Mouse (Mus musculus) cerebellum, adult 2 months (tissue): ENCODE results near the gene Coq5. TPM values are rescaled to one million over a fixed set of nuclear protein-coding genes. Genes with fewer than 3 reads are reported as not detected.

Experiments
- DNase-seq, 2 experiments: peaks; one replicate each; pipeline ENCODE4 v3.0.0; 2021
- H3K27ac ChIP-seq: fragments of 200-500 bp; 2 replicates; pipeline ENCODE4 v1.5.1; 2012; ENCODE audit warnings: low read length, control low read depth, inconsistent platforms; ENCODE audit not compliant: insufficient read depth
- H3K27me3 ChIP-seq: fragments of 200-500 bp; 2 replicates; pipeline ENCODE4 v1.6.1; 2012; ENCODE audit warnings: inconsistent platforms, mild to moderate bottlenecking, low read length, moderate library complexity; ENCODE audit not compliant: control insufficient read depth, insufficient read depth
- H3K4me1 ChIP-seq: fragments of 200-500 bp; 2 replicates; pipeline ENCODE4 v1.6.1; 2011; ENCODE audit warnings: low read length; ENCODE audit not compliant: control insufficient read depth, insufficient read depth
- H3K4me3 ChIP-seq: fragments of 200-500 bp; replicated peaks from 2 replicates; pipeline ENCODE3; 2011; ENCODE audit warnings: mild to moderate bottlenecking, low read depth, low read length, control low read depth; ENCODE audit not compliant: insufficient read depth
- CTCF ChIP-seq: fragments of 200-500 bp; IDR thresholded peaks from 2 replicates; pipeline ENCODE4 v1.5.1; 2011; ENCODE audit warnings: low read depth, mild to moderate bottlenecking, control low read depth, low read length, moderate library complexity, borderline replicate concordance; ENCODE audit not compliant: insufficient read depth
- POLR2A ChIP-seq: fragments of 200-500 bp; IDR thresholded peaks from 2 replicates; pipeline ENCODE4 v1.6.1; 2011; ENCODE audit warnings: low read length, control low read depth, borderline replicate concordance; ENCODE audit not compliant: insufficient read depth
- whole genome bisulfite sequencing: fragments of 180-500 bp; shearing (Covaris S2); methylation state at CpG from one replicate; pipeline ENCODE4 v1.1.7; 2018; 5-methylcytosine and 5-hydroxymethylcytosine counted together
- polyA plus RNA-seq: library from polyadenylated mRNA; depleted of rRNA; stranded (reverse); fragments of >200 nt; gene quantifications from 2 replicates; pipeline ENCODE4 v1.2.3, GENCODE M21; 2012

Gene Coq5
- polyA plus RNA-seq, 1 experiment, result 39.8 TPM

DNA sequence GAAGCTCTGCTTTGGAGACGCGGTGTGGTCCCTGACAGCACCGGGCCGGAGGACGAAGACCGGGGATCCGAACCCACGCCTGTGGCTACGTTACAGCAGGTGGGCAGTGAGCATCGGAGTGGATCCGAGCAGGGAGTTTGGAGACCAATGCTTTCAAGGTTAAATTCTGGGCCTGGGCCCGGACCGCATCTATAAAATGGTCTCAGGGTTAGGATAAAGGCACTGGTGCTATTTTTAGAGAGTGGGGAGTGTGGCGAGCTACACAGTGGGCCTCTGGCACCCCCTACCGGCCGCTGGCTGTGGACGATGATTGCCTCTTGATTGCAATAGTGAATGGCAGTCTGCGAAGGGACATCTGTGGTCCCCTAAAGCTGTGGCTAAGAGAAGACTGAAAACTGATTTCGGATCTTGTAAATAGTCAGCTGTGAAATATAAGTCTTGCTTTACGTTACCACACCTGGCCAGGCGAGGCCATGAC lies 43.6 kb upstream of the Coq5 start, which contains the start of gene Pop5:
Gene Pop5, plus strand, starts transcription at position 51 of the 478 bp plus-strand sequence.
- Histone ChIP-seq H3K4me3 (peak within 1 kb of the TSS; percentile 84), H3K27ac (peak within 1 kb of the TSS; percentile 76), H3K4me1 (no peaks in the 10 kb centered on the region; the same call in 1 of the 2 replicates), H3K27me3 (no peaks in the 10 kb centered on the region)
- 2% methylated on average over 21 of the region's 21 CpGs for WGBS
- DNase-seq, result peak; percentile 88 to 94
- TF ChIP-seq CTCF, result peak; percentile 94
- TF ChIP-seq POLR2A, result peak; percentile 33; the same call in 1 of the 2 replicates

DNA sequence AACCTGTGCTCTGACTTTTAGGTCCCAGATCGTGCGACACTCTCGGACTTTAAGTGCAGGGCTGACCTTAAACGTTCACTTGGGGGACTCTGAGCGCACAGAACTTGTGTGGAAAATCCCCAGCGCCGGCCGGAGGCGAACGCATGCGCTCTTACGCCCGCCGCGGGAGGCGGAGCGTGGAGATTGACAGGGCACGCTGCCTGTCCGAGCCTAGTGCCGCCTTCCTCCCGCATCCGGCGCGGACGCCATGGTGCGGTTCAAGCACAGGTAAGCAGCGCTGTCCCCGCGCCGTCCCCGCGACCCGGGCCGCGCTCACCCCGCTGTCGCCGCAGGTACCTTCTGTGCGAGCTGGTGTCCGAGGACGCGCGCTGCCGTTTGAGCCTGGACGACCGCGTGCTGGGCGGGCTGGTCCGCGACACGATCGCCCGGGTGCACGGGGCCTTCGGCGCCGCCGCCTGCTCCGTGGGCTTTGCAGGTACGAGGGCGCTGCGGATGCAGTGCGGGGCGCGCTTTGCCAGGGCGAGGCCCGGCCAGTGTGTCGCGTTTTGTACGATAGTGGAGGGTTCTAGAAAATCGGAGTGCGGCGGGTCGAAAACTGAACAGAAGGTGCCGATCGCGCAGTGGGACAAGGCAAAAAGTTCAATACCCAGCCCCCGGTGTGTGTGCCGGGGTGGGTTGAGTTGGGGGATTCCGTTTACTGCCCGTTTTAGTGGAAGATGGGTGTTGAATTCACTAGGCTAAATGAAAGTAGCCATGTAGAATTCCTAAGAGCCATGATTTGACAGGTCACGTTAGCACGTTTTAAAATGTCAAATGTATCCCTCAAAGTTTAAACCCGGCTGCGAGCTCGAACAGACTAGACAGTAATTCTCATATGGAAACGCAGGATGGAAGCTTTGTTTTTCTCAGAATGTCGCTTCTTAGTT lies 41.4 kb upstream of the Coq5 start:
- Histone ChIP-seq H3K27me3 (no peaks in the 10 kb centered on the region), H3K27ac (peak overlapping the region; percentile 52), H3K4me3 (peak overlapping the region; percentile 83), H3K4me1 (no peaks in the 10 kb centered on the region; the same call in 1 of the 2 replicates)
- WGBS, result under 1% methylated on average over 88 of the region's 88 CpGs
- no peak for TF ChIP-seq CTCF
- peak; percentile 99 for TF ChIP-seq POLR2A
- peak; percentile 95 to 96 for DNase-seq

DNA sequence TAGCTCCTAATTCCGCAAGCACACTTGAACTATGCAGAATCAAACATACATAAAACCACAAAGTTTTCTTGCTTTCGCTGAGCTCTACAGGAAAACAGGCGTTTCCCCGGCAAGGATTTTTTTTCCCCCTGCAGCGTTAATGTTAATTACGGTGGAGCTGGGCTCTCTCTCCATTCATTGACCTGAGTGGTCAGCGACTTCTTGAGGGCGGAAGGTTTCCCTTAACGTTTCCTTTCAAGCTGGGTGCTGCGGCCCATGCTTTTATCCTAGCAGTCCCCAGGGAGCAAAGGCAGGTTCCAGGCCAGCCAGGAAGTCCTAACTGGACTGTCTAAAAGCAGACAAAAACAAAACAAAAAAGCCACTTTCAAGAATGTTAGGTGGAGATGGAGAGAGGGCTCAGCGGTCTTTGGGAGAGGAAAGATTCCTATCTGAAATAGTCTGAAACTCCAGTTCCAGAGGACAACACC lies 40.7 kb upstream of the Coq5 start:
- Histone ChIP-seq H3K4me1 (no peaks in the 10 kb centered on the region; the same call in 1 of the 2 replicates), H3K27ac (no peak overlapping the region), H3K4me3 (peak overlapping the region; percentile 83), H3K27me3 (no peaks in the 10 kb centered on the region)
- WGBS, result 8% methylated on average over 11 of the region's 11 CpGs
- TF ChIP-seq CTCF, result no peak
- no peak for TF ChIP-seq POLR2A
- DNase-seq, result no peak

DNA sequence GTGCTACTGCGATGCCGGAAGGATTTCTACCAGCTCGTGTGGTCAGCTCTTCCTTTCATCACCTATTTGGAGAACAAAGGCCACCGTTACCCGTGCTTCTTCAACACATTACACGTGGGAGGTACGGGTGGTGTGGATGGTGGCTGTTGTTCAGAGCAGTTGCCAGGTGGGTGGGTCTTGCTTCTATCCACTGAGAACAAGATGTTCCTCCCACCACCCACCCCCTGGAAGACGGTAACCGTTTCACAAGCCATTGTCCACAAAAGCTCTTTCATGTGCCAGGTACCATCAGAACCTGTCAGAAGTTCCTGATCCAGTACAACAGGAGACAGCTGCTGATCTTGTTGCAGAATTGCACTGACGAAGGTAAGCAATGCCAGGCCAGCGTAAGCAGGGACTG lies 39.3 kb upstream of the Coq5 start:
- Histone ChIP-seq H3K4me3 (no peak overlapping the region), H3K4me1 (no peaks in the 10 kb centered on the region; the same call in 1 of the 2 replicates), H3K27ac (no peak overlapping the region), H3K27me3 (no peaks in the 10 kb centered on the region)
- TF ChIP-seq CTCF, result no peak
- 68% methylated on average over 11 of the region's 11 CpGs for WGBS
- DNase-seq, result no peak

DNA sequence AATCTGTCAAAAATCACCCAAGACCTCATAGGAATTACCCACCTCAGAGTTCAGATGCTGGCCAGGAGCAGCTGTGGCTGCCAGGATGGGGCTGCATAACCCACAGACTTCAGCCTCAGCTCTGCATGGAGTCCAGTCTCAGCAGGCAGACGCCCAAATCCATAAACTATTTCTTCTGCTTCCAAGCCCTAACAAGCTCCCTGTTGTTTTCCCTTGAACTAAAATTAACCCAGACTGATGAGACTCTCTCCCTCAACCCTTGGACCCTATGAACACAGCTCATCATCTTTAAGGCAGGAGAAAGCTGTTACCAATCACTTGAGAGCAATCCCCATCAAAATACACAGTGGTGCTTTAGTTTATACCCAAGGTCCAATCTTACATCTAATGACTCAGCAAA lies 24.0 kb upstream of the Coq5 start:
- TF ChIP-seq POLR2A, result no peak
- no peak for TF ChIP-seq CTCF
- Histone ChIP-seq H3K4me1 (no peaks in the 10 kb centered on the region), H3K27ac (no peak overlapping the region), H3K27me3 (no peaks in the 10 kb centered on the region), H3K4me3 (no peak overlapping the region)
- no peak for DNase-seq
- WGBS, result 10% methylated on average over 1 of the region's 1 CpGs

DNA sequence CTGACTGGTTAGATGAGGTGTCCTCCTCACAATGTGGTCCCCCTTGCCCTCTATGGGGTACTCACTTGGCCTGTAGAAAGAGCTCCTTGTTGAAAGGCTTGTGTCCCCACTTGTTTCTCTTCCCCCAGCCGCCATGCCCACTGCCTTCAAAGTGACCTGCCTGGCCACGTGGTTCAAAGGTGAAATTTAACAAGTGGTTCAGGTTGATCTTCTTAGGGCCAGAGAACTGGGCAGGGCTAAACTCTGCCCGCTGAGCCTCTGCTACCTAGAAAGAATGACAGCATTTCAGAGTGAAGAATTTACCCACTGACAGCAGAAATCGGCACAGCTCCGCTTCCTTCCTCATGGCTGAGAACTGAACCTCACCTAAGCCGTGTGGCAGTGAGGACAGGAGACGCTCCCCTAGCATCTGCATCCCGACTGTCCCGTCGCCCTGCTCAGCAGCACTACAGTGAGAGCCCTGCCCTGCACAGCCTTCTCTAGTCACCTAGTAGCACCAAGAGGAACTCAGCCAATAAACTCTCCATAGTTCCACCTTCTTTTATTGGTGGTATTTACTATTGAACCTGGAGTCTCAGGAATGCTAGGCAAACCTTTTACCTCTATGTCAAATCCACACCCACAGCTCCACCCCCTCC lies 22.4 kb upstream of the Coq5 start:
- WGBS, result 88% methylated on average over 10 of the region's 10 CpGs
- H3K4me1 ChIP-seq, result no peaks in the 10 kb centered on the region
- no peak overlapping the region for H3K4me3 ChIP-seq
- no peak overlapping the region for H3K27ac ChIP-seq
- H3K27me3 ChIP-seq, result no peaks in the 10 kb centered on the region
- TF ChIP-seq CTCF, result no peak
- TF ChIP-seq POLR2A, result no peak
- no peak for DNase-seq

DNA sequence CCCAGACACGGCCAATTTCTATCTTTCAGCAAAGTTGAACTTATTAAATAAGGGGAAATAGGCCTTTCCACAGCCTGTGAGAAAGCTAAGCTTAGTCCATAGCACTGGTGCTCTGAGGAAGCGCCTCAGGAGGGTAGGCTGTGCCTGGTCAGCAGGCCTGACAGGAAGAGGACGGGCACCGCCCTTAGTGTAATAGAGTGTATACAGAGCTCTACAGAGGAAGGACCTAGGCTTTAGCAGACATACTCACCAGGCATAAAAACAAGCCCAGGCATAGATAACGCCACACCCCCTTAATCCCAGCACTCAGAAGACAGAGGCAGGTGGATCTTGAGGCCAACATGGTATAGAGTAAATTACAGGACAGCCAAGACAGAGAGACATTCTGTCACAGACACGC lies 19.1 kb upstream of the Coq5 start:
- Histone ChIP-seq H3K27ac (no peak overlapping the region), H3K4me3 (no peak overlapping the region), H3K27me3 (no peaks in the 10 kb centered on the region), H3K4me1 (peaks cover 3% of the 10 kb centered on the region; the same call in 1 of the 2 replicates)
- 90% methylated on average over 6 of the region's 6 CpGs for WGBS
- DNase-seq, result no peak
- TF ChIP-seq CTCF (no peak), POLR2A (no peak)
